Mouse (Mus musculus) heart, postnatal 36 days (tissue): ENCODE measurements around the gene 6030468B19Rik. TPM values are rescaled to one million over a fixed set of nuclear protein-coding genes. Genes with fewer than 3 reads are reported as not detected.
"Not testable (repeated sequence)": the region's sequence is repeated elsewhere in the genome, so short reads cannot be mapped to it uniquely, and the experiment has no call there.

ENCODE experiments used
- DNase-seq, 2 experiments: peaks; one replicate each; pipeline ENCODE4 v3.0.0; 2021 to 2022
- intact Hi-C: fragments of 180-260 bp; cut with DNase I; formaldehyde crosslinking; loops from one replicate; pipeline ENCODE4 v1.15.1; 2025
- total RNA-seq, 2 experiments: library from RNA; stranded (reverse); gene quantifications; 2 replicates each; pipeline ENCODE4 v1.2.3; 2021

Gene 6030468B19Rik
- total RNA-seq, 2 experiments from 2014 or later: not detected

- DNase-seq: no peak
- intact Hi-C loops: loop anchor here (5.0 kb wide), 1 partner anchor 391 kb away; no protein-coding TSS in a partner anchor
Measured at GRCm38 (mm10) chr11:117778031-117778430, 19.4 kb upstream of the 6030468B19Rik start.

GRCm38 (mm10) chr11:117778851-117779433 is 18.5 kb upstream of the 6030468B19Rik start:
- no peak for DNase-seq
- intact Hi-C loops: loop anchor here (5.0 kb wide), 1 partner anchor 392 kb away; no protein-coding TSS in a partner anchor

GRCm38 (mm10) chr11:117779434-117780198 is 17.8 kb upstream of the 6030468B19Rik start:
- peak; percentile 74 to 78 for DNase-seq
- intact Hi-C loops: loop anchor here (5.0 kb wide), 1 partner anchor 392 kb away; no protein-coding TSS in a partner anchor

GRCm38 (mm10) chr11:117780199-117780515 is 17.3 kb upstream of the 6030468B19Rik start:
- DNase-seq: no peak
- intact Hi-C loops: no loop called here

GRCm38 (mm10) chr11:117780582-117781111 is 16.8 kb upstream of the 6030468B19Rik start:
- peak; percentile 82 to 84 for DNase-seq
- intact Hi-C loops: no loop called here

- intact Hi-C loops: no loop called here
- peak; percentile 71 to 74 for DNase-seq
Measured at GRCm38 (mm10) chr11:117781199-117781821, 16.1 kb upstream of the 6030468B19Rik start.

- intact Hi-C loops: loop anchor here (2.0 kb wide), 1 partner anchor 43 kb away; the partner anchor contains the start of gene Afmid
- peak; percentile 58 to 67 for DNase-seq
Measured at GRCm38 (mm10) chr11:117781993-117782704, 15.3 kb upstream of the 6030468B19Rik start, which contains the start of the genes Tmc8 and Tmc6. Tmc8 (plus strand) TSS chr11:117782076. Tmc6 (minus strand) TSS chr11:117782198.

GRCm38 (mm10) chr11:117782705-117783034 is 14.8 kb upstream of the 6030468B19Rik start:
- intact Hi-C loops: loop anchor here (2.0 kb wide), 1 partner anchor 42 kb away; the partner anchor contains the start of gene Afmid
- DNase-seq: no peak

GRCm38 (mm10) chr11:117783089-117783488 is 14.4 kb upstream of the 6030468B19Rik start:
- DNase-seq: peak; percentile 64 to 73
- intact Hi-C loops: loop anchor here (2.0 kb wide), 1 partner anchor 42 kb away; the partner anchor contains the start of gene Afmid

GRCm38 (mm10) chr11:117783683-117784309 is 13.7 kb upstream of the 6030468B19Rik start:
- intact Hi-C loops: loop anchor here (2.0 kb wide), 1 partner anchor 41 kb away; the partner anchor contains the start of gene Afmid
- DNase-seq: peak in 1 of 2 experiments; percentile 40

- intact Hi-C loops: loop anchor here (2.0 kb wide), 1 partner anchor 75 kb away; no protein-coding TSS in a partner anchor
- peak; percentile 54 to 65 for DNase-seq
Measured at GRCm38 (mm10) chr11:117786294-117786693, 11.2 kb upstream of the 6030468B19Rik start.

GRCm38 (mm10) chr11:117788481-117788880 is 9.0 kb upstream of the 6030468B19Rik start:
- DNase-seq, intact Hi-C loops: not testable (repeated sequence)

GRCm38 (mm10) chr11:117790286-117790685 is 7.2 kb upstream of the 6030468B19Rik start:
- DNase-seq: peak; percentile 78 to 81
- intact Hi-C loops: loop anchor here (1.0 kb wide), 1 partner anchor 34 kb away; no protein-coding TSS in a partner anchor

GRCm38 (mm10) chr11:117790703-117791440 is 6.6 kb upstream of the 6030468B19Rik start:
- DNase-seq: no peak
- intact Hi-C loops: loop anchor here (1.0 kb wide), 1 partner anchor 33 kb away; no protein-coding TSS in a partner anchor

GRCm38 (mm10) chr11:117791441-117791761 is 6.1 kb upstream of the 6030468B19Rik start:
- intact Hi-C loops: no loop called here
- DNase-seq: no peak

GRCm38 (mm10) chr11:117792281-117792888 is 5.1 kb upstream of the 6030468B19Rik start:
- intact Hi-C loops: no loop called here
- no peak for DNase-seq

- intact Hi-C loops: no loop called here
- no peak for DNase-seq
Measured at GRCm38 (mm10) chr11:117794035-117794551, 3.4 kb upstream of the 6030468B19Rik start.

- DNase-seq: no peak
- intact Hi-C loops: no loop called here
Measured at GRCm38 (mm10) chr11:117796954-117797353, 506 bp upstream of the 6030468B19Rik start.
